Mouse (Mus musculus): ENCODE data around the gene Ubqln4.
A peak's percentile ranks its signal among the peaks of the same experiment; 100 is the strongest.
"Not testable (repeated sequence)": the region's sequence is repeated elsewhere in the genome, so short reads cannot be mapped to it uniquely, and the experiment has no call there.

The Ubqln4 gene

DNA sequence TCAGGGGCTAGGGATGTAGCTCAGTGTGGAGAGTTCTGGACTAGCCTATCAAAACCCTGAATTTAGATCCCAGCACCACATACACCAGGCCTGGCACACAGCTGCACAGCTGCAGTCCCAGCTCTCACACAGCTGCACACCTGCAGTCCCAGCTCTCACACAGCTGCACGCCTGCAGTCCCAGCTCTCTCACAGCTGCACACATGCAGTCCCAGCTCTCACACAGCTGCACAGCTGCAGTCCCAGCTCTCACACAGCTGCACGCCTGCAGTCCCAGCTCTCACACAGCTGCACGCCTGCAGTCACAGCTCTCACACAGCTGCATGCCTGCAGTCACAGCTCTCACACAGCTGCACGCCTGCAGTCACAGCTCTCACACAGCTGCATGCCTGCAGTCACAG lies 43.0 kb downstream of the Ubqln4 start:
- not testable (repeated sequence) for DNase-seq (ENCODE audit: low spot score in 2 of 2)

DNA sequence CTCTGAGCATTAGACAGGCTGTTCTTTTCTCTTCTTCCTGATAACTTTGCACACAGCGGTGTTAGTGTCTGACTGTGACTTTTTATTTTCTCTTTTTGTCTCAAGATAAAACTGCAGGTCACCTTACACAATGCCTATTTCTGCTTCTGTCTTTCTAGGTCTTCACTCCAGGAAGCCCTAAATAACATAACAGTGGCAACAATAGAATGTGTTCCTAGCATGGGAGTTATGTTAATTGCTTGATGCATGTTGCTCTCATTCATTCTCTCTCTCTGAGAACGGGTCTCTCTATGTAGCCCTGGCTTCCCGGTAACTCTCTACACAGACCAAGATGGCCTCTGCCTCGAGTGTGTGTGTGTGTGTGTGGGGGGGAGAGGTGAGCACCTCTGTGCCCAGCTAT lies 48.9 kb downstream of the Ubqln4 start:
- no peak for DNase-seq (ENCODE audit: low spot score in 2 of 2)

DNA sequence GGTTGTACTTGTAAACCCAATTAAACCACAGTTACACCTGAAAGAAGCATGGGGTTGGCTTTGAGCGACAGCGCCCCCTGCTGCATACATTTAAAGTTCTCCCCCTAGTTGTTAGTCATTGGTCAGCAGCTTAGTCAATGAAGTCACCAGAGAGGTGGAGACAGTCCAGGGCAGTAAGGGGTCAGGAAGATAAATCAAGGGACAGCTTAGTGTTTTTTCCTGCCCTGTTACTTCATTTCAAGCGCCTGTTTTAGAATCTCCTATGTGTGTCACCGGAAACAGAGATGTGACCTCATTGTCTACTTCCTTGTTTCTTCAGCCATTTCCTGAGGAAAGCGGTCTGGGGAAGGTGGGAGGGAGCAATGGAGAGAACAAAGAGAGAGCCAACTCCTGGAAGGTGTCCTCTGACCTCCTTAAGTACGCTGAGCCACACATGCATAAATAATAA lies 50.2 kb downstream of the Ubqln4 start:
- no peak for DNase-seq (ENCODE audit: low spot score in 2 of 2)

DNA sequence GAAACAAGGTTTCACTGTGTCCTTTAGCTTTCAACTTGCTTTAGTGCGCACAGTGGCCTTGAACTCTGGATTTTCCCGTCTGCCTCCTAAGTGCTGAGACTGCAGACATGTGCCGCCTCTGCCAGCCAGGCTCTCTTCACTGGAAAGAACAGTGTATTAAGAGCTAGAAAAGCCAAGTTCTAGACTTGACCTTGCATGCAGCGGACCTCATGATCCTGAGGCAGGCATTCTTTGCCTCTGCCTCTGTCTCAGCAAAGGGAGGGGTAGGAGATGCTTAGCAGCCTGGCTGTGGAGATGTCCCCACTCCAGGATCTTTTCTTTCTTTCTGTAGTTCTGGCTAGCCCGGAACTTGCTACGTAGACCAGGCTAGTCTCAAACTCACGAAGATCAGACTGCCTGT lies 51.3 kb downstream of the Ubqln4 start:
- no peak for DNase-seq (ENCODE audit: low spot score in 2 of 2)

DNA sequence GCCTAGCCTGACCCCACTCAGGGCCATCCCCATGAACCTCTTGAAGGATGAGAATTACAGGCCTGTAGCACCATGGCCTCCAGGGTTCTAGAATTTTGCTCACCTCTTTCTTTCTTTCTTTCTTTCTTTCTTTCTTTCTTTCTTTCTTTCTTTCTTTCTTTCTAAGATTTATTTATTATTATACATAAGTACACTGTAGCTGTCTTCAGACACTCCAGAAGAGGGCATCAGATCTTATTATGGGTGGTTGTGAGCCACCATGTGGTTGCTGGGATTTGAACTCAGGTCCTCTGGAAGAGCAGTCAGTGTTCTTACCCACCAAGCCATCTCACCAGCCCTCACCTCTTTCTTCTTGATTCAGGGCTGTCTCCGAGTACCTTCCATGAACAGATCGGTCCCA lies 52.1 kb downstream of the Ubqln4 start, which contains the start of gene Arhgef2:
Arhgef2 (plus strand) TSS at position 301 of the 400 bp plus-strand sequence.
- DNase-seq (ENCODE audit: low spot score in 2 of 2) = not testable (repeated sequence)

DNA sequence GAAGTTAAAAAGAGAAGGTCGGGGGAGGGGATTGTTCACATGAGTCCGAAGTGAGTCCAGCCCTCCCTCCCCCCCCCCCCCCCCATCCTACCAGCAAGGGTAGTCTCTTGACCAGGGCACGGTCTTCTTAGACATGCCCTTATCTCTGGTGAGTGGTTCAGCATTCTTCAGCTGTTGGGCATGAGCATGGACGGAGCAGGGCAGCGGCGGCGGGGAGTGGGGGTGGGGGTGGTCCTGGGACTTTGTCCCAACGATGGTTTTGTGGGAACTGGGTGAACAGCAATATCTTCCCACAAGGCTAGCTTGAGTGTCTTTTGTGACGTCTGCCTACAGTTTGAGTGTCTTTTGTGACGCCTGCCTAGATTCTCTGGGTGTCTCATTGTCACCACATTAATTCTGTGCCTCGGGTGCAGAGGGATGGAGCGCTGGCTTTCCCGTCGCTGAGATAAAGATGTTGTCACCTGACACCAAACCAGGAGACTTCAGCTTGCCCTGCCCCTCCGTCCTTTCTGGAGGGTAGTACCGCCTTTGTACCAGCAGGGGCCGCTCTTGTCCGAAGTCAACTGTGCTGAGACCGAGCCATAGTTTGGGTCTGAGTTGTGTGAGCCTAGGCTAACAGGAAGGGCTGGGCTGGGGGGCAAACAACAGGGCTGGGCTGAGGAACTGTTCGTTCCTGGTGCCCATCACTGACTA lies 53.7 kb downstream of the Ubqln4 start:
- peak; percentile 80 to 84 for DNase-seq (ENCODE audit: low spot score in 2 of 2)

DNA sequence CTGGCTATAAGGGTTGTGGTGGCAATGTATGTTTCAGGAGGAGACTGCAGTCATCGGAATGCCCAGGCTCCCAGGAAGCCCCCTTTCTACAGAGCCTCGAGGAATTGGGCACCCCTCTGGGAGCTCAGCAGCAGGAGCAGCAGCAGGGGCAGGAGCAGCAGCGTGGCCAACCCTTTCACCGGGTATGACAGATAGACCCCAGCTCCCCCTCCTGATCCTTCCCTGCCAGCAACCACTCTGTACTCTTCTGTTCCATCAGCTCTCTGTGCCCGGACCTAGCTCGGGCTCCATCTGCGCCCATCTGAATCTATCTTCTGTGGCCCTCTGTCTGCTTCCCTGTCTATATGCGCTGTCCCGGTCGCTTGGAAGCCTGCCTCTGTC lies 54.2 kb downstream of the Ubqln4 start:
- DNase-seq (ENCODE audit: low spot score in 2 of 2) = no peak

DNA sequence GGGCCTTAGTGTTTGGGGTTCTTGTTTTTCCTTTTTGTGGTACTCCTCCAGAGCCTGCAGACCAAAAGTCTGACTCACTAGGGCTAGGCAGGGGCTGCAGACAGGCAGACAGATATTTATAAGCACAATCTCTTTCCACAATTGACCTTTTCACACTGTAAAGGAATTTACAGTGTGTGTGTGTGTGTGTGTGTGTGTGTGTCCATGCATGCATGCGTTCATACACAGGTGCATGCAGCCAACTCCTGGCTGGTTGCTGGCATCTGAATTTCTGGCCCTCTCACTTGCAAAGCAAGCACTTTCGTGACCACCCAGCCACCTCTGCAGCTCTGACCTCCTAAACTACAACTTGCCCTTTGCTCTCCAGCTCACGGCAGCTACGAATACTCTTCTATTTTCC lies 55.5 kb downstream of the Ubqln4 start:
- no peak for DNase-seq (ENCODE audit: low spot score in 2 of 2)

DNA sequence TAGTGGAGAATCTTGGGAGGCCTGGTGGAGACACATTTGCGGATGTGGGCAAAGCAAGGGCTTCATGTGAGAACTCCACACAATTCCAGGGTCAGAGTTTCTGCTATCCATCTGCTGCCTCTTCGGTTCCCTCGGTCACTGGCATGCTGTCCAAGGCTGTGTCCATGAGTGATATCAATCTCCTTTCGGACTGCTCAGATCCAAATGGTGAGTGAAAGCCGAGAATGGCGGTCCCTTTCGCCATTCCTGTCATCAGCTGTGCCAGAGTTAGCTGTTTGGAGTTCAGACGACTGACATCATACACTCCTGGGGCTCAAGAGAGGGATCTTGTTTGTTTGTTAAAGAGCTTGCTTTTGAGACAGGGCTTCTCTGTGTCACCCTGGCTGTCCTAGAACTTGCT lies 60.9 kb downstream of the Ubqln4 start:
- DNase-seq (ENCODE audit: low spot score in 2 of 2) = no peak

DNA sequence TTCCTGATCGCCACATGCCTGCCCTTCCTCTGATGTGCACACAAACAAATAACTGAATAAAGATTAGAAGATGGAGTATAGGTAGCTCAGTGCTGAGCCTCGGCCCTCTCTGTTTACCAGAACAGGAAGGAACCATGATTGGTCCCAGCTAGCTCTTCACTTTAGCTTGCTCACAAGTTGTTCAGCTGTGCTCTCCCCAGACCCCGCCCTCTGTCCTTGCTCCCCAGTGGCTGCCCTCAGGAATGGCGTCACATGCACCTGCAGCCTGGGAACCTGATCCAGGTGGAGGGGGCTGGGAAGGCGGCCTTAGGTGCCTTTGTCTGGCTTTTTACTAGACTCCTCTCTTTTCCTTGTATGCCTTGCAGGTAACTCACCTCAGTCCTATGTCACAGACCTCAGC lies 61.6 kb downstream of the Ubqln4 start:
- no peak for DNase-seq (ENCODE audit: low spot score in 2 of 2)

DNA sequence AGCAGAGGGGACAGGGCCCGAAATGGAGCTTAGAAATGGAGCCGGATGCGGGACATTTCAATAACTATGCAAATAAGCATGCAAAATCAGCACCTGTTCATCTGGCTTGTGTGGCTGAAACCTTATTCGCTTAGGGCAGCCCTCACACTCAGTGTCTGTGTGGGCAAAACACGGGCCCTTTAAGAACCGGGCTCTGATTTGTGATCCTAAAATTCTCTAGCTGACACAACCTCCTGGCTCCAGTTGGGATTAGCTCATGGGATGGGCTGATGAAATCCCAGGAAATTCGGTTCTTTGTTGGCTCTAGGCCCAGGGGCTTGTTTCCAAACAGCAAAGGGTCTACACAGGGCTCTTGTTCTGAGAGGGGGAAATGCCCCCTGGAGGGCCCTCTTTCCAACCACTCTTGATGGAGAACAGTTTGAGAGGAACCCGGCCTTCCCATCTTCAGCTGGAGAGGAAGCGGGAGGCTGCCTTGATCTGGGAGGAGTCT lies 62.4 kb downstream of the Ubqln4 start:
- no peak for DNase-seq (ENCODE audit: low spot score in 2 of 2)

DNA sequence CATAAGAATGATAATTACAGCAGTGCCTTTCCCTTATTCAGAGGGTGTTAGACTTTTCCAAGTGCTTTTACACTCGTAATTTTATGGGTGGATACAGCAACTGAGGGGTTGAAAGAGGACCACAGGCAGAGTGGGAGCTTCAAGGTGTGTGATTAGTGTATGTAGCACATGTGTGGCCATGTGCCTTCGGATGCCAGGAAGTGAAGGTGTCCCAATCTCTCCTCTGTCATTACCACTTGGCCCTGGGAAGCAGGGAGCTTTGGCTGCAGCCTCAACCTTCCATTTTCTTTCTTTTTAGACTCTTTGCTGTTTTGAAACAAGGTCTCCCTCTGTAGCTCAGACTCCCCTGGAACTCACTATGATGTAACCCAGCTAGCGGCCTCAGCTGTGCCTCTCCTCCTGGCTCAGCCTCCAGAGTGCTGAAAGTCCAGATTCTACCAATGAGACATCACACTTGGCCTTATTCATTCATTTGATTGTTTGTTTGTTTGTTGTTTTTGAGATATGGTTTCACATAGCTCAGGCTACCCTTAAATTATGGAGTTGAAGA lies 63.5 kb downstream of the Ubqln4 start:
- no peak for DNase-seq (ENCODE audit: low spot score in 2 of 2)

DNA sequence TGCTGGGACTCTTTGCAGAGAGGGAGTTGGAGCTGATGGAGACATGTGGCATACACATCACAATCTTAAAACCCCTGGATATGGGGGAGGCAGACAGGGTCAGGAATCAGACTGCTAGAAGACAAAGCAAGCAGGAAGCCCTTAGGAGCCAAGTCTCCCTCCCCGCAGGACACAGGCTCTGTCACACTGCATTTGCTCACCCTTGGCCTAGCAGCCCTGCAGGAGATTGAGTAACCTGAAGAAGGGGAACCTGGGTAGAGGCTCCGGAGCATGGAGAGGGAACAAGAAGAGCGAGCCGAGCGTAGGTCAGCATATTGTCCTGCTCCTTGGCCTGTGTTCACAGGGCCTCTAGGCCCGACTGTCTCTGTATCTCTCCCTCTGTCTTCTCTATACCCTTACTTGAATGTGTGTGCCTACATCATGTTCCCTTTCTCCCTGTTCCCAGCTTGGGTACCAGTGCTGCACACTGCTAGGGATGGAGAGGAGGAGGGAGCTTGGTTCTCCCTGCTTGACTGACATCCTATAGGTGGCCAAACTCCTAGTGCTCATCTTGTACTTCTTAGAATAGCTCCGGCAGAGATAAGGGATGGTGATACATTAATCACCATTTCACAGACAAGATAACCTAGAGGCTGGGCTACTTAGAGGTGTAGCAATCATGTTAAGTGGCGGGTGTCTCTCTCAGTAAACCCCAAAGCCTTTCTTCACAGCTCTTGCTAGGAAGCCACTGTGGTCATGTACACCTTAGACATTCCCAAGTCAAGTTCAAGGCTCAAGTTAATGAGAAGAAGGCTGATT lies 64.7 kb downstream of the Ubqln4 start:
- DNase-seq (ENCODE audit: low spot score in 2 of 2) = no peak

Data from right cerebral cortex, postnatal 36 days (tissue).